Mouse (Mus musculus) spleen, adult 18-20 months (tissue): ENCODE measurements around the gene Supt7l.
"Not testable (repeated sequence)": the region's sequence is repeated elsewhere in the genome, so short reads cannot be mapped to it uniquely, and the experiment has no call there.

Experiments
- DNase-seq, 2 experiments: peaks; one replicate each; pipeline ENCODE4 v3.0.0; 2022; ENCODE audit warnings: mixed read lengths in 2 of 2

The Supt7l gene

GRCm38 (mm10) chr5:31527707-31528106 lies at the start of gene Supt7l:
Gene Supt7l (minus strand): TSS chr5:31527807.
- DNase-seq, result not testable (repeated sequence)

DNA sequence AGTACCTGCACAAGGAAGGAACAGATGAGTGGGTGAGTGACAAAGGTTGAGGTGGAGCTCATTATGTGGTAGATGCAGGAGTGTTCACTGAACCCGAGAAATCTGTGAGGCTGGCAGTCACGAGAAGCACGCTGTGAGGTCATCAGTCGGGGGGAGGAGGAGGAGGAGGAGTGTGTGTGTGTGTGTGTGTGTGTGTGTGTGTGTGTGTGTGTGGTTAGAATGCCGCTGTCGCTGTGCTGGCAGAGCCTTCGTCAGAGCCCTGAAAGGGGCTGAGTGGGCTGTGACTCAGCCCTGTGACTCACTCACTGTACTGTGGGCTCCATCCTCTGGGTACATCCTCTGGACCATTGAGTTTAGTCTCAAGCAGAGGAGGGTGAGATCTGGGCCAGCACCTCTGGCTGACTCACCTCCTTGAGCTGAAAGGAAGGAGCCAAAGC lies 49.0 kb upstream of the Supt7l start:
- no peak for DNase-seq

DNA sequence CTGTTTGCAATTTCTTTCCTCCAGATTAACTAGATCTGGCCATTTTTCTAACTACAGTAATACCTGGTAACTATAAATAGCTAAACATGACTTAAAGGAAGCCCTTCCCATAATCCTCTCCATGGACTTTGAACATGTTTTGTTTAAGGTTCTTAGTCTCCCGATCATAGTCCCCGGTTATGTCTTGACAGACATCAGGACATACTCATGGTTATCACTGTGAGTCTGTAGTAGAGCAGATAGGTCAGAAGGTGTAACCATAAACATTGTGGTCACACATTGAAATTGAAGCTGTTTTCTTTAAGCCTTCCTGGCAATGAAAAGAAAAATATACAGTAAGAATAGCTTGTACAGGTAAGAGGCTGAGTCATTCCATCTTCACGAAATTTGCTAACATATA lies 46.1 kb upstream of the Supt7l start:
- DNase-seq, result no peak

- no peak for DNase-seq
Measured at GRCm38 (mm10) chr5:31571023-31571608, 43.5 kb upstream of the Supt7l start.

DNA sequence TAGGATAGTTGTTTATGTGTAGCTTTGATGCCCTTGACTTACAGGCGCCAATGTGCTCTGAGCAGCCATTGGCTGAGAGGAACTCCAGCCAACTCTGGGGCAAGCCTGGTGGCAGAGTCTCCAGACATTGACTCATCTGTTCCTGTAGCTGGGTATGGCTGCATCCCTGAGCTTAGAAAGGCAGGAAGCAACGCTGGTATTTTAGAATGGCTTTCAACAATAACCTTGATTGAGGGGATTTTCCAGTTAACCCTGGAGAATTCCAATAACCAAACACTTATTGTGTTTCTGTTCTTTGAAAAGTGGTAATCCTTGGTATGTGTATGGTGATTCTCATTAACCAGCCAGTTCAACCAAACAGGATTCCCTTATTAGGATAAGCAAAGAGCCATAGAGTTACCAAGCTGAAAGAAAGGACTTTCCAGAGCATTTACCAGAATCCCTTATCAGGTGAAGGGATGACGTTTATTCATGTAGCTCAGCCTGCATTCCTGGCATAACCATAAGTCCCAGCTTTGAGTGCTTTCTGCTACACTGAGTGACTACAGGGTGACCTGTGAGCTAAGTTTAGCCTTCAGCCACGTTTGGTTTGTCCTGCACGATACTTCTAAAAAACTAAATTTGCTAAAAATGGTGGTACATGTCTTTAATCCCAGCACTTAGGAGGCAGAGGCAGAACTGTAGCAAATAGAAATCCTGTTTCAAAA lies 40.5 kb upstream of the Supt7l start:
- DNase-seq, result no peak

- no peak for DNase-seq
Measured at GRCm38 (mm10) chr5:31566457-31566856, 38.9 kb upstream of the Supt7l start.

DNA sequence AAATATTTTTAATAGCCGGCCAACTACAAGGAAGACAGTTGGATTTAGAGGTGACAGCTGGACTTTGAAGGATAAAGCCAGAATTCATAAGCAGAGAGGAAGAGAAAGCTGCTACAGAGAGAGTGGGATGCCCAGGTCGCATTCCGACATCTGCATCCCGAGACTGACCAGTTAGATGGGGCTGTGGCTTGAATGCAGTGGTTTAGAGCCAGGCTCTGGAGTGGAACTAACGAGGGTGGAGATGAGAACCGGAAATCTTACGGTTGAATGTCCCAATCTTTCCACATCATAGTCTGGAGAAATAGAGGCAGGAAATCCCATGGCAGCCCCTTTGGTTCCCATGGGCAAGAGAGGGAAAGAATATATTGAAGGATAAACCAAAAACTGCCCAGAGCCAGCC lies 38.4 kb upstream of the Supt7l start:
- no peak for DNase-seq

DNA sequence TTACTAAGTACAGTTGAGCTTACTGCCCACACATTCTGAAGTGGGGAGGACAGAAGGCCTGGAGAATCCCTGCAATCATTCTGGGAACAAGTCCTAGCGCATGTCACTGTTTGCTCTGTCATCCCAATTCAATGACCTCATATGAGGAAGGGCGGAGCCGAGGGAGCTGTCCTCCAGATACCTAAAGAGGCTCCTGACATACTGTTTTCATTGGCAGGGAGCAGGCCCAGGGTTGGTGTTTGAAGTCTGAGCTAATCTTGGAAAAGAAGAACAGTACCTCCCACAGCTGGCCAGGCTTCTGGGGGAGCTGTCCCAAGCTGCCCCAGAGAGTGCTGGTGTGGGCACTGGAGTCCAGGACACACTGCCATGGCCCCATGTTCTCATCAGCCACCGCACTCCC lies 37.4 kb upstream of the Supt7l start:
- no peak for DNase-seq

- no peak for DNase-seq
Measured at GRCm38 (mm10) chr5:31563905-31564304, 36.3 kb upstream of the Supt7l start.

GRCm38 (mm10) chr5:31563496-31563895 lies 35.9 kb upstream of the Supt7l start:
- peak; percentile 19 to 50 for DNase-seq

- no peak for DNase-seq
Measured at GRCm38 (mm10) chr5:31562036-31562666, 34.5 kb upstream of the Supt7l start.

- no peak for DNase-seq
Measured at GRCm38 (mm10) chr5:31560352-31560751, 32.7 kb upstream of the Supt7l start.

GRCm38 (mm10) chr5:31559401-31559800 lies 31.8 kb upstream of the Supt7l start:
- no peak for DNase-seq

DNA sequence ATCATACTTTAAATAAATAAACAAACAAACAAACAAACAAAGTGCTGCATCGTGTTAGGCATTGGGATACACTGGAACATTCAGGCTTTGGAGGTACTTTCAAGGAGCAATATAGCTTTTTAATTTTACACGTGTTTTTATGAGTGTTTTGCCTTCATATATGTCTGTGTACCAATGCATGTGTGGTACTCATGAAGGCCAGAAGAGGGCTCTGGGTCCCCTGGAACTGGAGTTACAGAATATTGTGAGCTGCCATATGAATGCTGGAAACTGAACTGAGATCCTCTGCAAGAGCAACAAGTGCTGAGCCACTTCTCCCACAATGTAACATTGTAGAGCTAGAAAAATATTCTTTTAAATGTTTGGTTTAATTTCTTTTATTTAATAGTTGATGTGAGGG lies 7.6 kb upstream of the Supt7l start:
- DNase-seq, result no peak

DNA sequence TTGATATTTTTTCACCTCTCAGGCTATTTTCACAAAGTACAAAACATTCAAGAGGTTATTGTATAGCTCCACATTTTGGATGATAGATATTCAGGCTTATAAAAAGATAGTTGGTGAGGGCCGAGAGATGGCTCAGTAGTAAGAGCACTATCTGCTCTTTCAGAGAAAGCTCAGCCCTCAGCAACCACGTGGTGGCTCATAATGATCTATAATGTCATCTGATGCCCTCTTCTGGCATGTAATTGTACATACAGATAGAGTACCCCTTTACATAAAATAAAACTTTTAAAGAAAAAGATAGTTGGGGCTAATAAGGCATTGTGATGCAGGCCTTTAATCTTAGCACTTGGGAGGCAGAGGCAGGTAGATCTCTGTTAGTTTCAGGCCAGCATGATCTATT lies 953 bp upstream of the Supt7l start:
- no peak for DNase-seq

GRCm38 (mm10) chr5:31527117-31527680 lies 408 bp downstream of the Supt7l start:
- no peak for DNase-seq

GRCm38 (mm10) chr5:31526354-31527116 lies 1.1 kb downstream of the Supt7l start, which contains the start of gene Slc4a1ap:
Gene Slc4a1ap (plus strand): TSS chr5:31526995.
- peak; percentile 58 to 78 for DNase-seq

GRCm38 (mm10) chr5:31520556-31520955 lies 7.1 kb downstream of the Supt7l start:
- DNase-seq, result no peak

DNA sequence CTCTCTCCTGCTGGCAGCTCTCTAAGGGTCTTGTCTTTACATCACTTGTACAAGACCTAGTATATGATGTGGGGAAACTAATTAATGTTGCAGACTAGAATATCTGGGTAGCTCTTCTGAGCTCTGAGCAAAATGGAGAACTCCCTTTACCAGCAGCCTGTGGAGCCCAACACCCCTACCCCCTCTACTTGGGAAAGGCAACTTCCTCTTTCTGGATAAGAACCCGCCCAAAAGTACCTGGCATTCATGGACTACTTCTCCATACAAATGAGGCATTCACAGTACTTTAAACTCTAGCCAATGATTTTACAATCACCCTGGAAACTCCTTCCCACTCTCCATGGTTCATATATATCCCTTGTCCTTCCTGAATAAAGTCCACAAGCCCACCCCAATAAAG lies 15.1 kb downstream of the Supt7l start:
- DNase-seq, result no peak

GRCm38 (mm10) chr5:31504843-31505242 lies 22.8 kb downstream of the Supt7l start:
- DNase-seq, result no peak

DNA sequence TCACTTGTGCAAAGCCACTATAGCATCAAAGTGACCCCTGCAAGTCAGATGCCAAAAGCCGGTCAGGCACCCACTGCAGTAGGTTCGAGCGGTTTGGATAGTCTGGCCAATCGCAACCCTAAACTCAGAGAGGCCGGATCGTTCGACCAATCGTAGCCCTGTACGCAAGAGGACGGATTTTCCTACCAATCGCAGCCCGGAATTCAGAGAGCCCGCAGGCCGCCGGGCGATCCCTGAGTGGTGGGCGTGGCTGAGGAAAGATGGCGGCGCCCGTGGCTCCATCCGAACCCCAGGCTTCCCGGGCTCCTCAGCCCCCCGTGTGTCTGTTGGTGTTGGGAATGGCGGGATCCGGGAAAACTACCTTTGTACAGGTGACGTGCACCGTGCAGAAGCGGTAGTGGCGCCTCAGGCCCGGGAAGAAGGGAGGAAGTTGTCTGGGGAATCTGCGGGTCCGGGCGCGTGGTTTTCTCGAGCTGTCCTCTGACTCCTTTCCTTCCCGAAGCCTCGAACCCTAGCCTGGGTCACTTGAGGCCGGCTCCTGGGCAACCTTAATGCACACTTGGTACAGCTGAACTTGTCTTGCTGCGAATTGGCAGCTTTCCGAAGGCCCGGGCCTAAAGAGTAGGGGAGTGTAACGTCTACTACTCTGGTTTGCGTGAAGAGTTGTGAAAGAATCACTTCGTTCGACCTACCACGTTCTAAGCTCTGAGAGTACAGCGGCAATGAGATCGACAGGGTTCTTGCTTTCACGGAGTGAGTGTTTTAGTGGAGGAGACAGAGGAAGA lies 32.9 kb downstream of the Supt7l start, which contains the start of gene Gpn1:
Gpn1 (plus strand) TSS at position 229 of the 785 bp plus-strand sequence.
- DNase-seq, result peak; percentile 71 to 80

GRCm38 (mm10) chr5:31492031-31492430 lies 35.6 kb downstream of the Supt7l start:
- no peak for DNase-seq
